Mouse (Mus musculus) neural tube, embryonic 12.5 days (tissue): ENCODE measurements at regions not wholly inside any gene's neighbourhood (a gene's known extent, or its start where the extent isn't known, plus 50 kb on each side); places are given as distances from the start of the nearest gene placed in this dataset.

Source experiments
- ATAC-seq: fragments of 200-750 bp; cut with Nextera tagmentation; 2 replicates; pipeline ENCODE4 v1.8.0; 2017; ENCODE audit warnings: low read depth, mild to moderate bottlenecking, moderate TSS enrichment, moderate library complexity; ENCODE audit not compliant: low FRiP score
- H3K27ac ChIP-seq: fragments of 300-500 bp; sonication (generic); 2 replicates; pipeline ENCODE4 v1.5.1; 2016
- H3K27me3 ChIP-seq: fragments of 300-500 bp; sonication (generic); replicated peaks from 2 replicates; pipeline ENCODE4 v1.6.1; 2016; ENCODE audit warnings: mild to moderate bottlenecking
- H3K36me3 ChIP-seq: fragments of 300-500 bp; sonication (generic); 2 replicates; pipeline ENCODE4 v1.6.1; 2016; ENCODE audit warnings: mild to moderate bottlenecking
- H3K4me1 ChIP-seq: fragments of 300-500 bp; sonication (generic); 2 replicates; pipeline ENCODE4 v1.6.1; 2016
- H3K4me2 ChIP-seq: fragments of 300-500 bp; sonication (generic); replicated peaks from 2 replicates; pipeline ENCODE4 v1.6.1; 2016; ENCODE audit warnings: mild to moderate bottlenecking
- H3K4me3 ChIP-seq: fragments of 300-500 bp; sonication (generic); 2 replicates; pipeline ENCODE4 v1.5.1; 2016
- H3K9ac ChIP-seq: fragments of 300-500 bp; sonication (generic); 2 replicates; pipeline ENCODE4 v1.6.1; 2016; ENCODE audit warnings: mild to moderate bottlenecking
- H3K9me3 ChIP-seq: fragments of 300-500 bp; sonication (generic); 2 replicates; pipeline ENCODE4 v1.6.1; 2016; ENCODE audit warnings: mild to moderate bottlenecking
- WGBS: fragments of 180-500 bp; shearing (Covaris S2); methylation state at CpG from one replicate; pipeline ENCODE4 v1.1.7; 2016; 5-methylcytosine and 5-hydroxymethylcytosine counted together

- 64% methylated on average over 7 of the region's 7 CpGs for WGBS
- Histone ChIP-seq H3K9me3 (no peaks in the 10 kb centered on the region), H3K27ac (no peak overlapping the region), H3K9ac (no peak overlapping the region), H3K4me3 (no peak overlapping the region), H3K36me3 (no peaks in the 10 kb centered on the region), H3K4me1 (no peaks in the 10 kb centered on the region), H3K27me3 (no peaks in the 10 kb centered on the region), H3K4me2 (no peak overlapping the region)
- ATAC-seq, result no peak
Observed at GRCm38 (mm10) chr3:9960696-9961095, 127.2 kb upstream of the Gm9833 start.
